Mouse (Mus musculus): ENCODE results near the gene Thbs1. TPM values are rescaled to one million over a fixed set of nuclear protein-coding genes. Genes with fewer than 3 reads are reported as not detected.

Thbs1 gene
- polyA plus RNA-seq, 1 experiment from 2014 or later = 240 TPM

Other genes with a start within 250 kb of the Thbs1 start
- gene Fsip1, start 145.1 kb downstream of the Thbs1 start, polyA plus RNA-seq (2018) = 0.33 to 0.56 TPM in 2 of 3 replicates, not detected in the other